Mouse (Mus musculus): ENCODE results near the gene Lrpprc. TPM values are rescaled to one million over a fixed set of nuclear protein-coding genes. Genes with fewer than 3 reads are reported as not detected.

The Lrpprc gene
- total RNA-seq, 2 experiments from 2014 or later = 20.5 to 31.0 TPM

GRCm38 (mm10) chr17:84724028-84724427 is 66.6 kb downstream of the Lrpprc start:
- no peak for ATAC-seq (replicated peaks; ENCODE audit: low FRiP score, poor library complexity, severe bottlenecking)

DNA sequence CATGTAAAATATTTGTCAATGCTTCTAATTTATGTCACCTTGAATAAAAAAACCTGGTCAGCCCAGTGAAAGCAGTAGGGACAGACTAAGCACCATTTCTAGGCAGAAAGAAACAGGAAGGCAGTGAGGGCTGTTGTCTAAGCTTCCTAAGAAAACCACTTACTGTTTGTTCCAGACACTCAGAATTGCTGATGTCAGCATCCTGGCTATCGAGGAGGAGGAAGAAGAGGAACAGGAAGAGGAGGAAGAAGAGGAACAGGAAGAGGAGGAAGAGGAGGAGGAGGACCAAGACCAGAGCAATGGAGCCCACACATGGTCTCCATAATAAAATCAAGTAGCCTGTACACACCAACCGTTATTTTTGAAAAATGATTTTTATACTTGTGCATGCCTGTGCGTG is 71.5 kb downstream of the Lrpprc start:
- ATAC-seq (replicated peaks; ENCODE audit: low FRiP score, poor library complexity, severe bottlenecking) = no peak

DNA sequence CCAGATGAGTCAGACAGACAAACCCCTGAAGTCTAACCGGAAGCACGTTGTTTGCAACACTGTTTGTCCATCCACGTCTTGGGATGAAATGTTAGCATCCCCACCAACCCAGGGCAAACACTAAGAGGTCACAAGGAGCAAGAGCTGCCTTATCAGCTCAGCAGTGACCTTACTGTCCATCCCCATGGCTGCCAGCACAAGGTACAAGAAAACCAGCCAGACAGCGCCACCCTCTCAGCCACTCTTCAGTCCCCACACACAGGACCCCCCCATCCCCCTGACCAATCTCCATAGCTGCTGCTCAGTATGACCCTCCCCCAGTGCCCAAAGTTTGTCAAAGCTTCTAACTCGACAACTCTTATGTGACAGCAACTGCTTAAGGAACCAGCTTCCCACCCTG is 73.2 kb downstream of the Lrpprc start:
- ATAC-seq (replicated peaks; ENCODE audit: low FRiP score, poor library complexity, severe bottlenecking) = no peak

GRCm38 (mm10) chr17:84716252-84716872 is 74.2 kb downstream of the Lrpprc start:
- no peak for ATAC-seq (replicated peaks; ENCODE audit: low FRiP score, poor library complexity, severe bottlenecking)

DNA sequence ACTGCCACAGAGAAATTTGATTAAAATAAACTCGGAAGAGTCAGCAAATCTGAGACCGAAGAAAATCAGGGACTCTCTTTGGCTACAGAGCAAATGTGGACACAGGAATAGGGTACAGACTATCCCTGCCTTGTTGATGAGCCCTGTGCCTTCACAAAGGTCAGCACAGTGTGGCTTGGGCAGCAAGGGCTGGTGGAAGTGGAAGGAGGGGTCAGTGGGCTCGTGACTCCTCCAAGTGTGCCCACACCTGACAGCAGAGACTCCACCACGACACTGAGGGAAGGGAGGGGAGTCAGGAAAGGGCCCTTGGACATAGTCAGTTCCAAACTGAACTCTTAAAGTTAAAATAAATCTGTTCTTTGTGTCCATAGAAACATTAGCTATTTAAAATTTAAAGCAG is 75.7 kb downstream of the Lrpprc start:
- no peak for ATAC-seq (replicated peaks; ENCODE audit: low FRiP score, poor library complexity, severe bottlenecking)

GRCm38 (mm10) chr17:84713563-84714164 is 76.9 kb downstream of the Lrpprc start:
- ATAC-seq (replicated peaks; ENCODE audit: low FRiP score, poor library complexity, severe bottlenecking) = no peak

- ATAC-seq (replicated peaks; ENCODE audit: low FRiP score, poor library complexity, severe bottlenecking) = no peak
These were observed 81.2 kb downstream of the Lrpprc start for GRCm38 (mm10) chr17:84709403-84709851.

DNA sequence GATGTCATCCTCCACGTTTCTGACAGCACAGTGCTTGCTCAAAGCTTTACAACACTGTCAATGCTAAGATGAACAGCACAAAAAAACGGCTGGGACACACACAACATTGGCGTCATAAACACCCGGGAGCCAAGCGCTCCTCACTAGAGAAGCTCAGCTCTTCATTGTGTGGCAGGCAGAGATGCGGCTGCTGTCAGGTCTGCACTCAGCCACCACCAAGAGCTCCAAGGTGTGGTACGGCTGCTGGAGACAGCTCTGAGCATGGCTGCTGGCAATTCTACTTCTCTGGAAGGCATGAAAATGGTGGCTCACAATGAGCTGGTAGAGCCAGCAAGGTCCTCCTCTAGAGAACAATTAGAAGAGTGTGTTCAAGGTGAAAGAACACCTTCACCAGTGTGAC is 81.8 kb downstream of the Lrpprc start:
- no peak for ATAC-seq (replicated peaks; ENCODE audit: low FRiP score, poor library complexity, severe bottlenecking)

DNA sequence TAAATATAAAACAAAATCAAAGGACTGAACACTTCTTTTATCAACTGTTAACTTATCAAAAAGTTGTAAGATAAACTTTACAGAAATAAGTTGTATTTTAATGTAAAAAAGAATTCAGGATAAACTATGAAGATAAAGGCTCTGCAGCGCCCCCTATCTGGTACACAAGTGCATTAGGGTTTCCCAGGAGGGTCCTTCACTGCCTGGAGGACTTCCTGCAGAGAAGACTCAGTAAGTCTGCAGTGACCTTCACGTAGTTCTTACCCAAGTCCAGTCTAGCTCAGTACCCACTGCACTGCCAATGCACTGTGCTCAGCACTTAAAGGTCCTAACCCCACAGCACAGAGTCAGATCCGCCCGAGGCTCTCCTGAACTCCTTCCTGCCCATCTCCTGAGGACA is 83.2 kb downstream of the Lrpprc start:
- ATAC-seq (replicated peaks; ENCODE audit: low FRiP score, poor library complexity, severe bottlenecking) = no peak

DNA sequence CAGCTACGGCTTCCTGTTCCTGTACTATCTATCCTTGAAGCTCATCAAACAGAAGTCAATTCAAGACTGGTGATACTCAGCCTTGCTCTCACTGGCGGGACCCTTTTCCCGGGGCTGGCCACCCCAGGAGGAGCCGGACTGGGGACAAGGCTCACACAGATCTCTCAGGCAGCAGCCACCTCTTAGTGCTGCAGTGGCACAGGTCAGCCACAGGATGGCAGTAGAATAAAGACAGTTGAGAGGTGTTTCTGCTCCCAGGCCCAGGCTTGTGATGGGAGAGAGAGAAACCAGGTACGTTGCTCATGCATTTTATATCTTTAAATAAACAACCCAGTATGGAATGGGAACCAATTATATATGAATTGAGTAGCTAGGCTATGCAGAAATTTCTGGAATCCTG is 91.9 kb downstream of the Lrpprc start:
- peak; percentile 87 for ATAC-seq (replicated peaks; ENCODE audit: low FRiP score, poor library complexity, severe bottlenecking)

- ATAC-seq (replicated peaks; ENCODE audit: low FRiP score, poor library complexity, severe bottlenecking) = no peak
These were observed 94.1 kb downstream of the Lrpprc start for GRCm38 (mm10) chr17:84696537-84696936.

DNA sequence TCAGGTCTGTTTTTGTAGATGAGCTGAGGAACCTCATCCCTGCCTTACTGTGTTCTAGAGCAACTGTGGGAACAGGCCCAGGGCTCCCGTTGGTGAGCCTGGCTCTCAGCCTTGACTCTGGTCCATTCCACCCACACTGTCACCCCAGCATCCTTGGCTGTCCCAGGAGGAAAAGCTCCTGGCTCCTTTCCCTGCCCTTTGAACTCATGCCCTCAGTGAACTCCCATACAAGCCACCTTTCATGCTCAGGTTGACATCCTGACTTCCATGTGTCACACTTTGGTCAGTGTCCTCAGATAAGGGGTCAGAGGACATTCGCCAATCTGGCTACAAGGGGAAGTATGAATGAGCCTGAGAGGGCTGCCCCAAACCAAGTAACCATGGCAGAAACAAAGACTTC is 96.8 kb downstream of the Lrpprc start:
- no peak for ATAC-seq (replicated peaks; ENCODE audit: low FRiP score, poor library complexity, severe bottlenecking)

DNA sequence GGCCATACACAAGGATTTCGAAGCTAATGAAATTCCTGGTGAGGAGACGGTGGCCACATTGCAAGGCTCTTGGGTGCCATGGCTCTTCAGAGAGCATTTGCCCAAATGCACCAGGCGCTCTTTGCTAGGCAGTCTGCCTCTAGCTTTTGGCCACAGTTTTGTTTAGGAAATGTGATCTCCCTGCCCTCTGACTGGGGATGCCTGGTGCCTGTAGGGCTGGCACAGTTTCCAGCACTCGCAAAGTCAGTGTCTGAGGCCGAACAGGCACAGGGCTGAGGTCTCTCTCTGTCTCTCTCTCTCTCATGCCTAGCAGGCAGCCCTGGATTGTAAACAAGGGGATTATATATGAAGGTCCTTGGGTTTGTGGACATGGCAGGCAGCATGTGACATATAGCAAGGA is 100.5 kb downstream of the Lrpprc start:
- no peak for ATAC-seq (replicated peaks; ENCODE audit: low FRiP score, poor library complexity, severe bottlenecking)

- ATAC-seq (replicated peaks; ENCODE audit: low FRiP score, poor library complexity, severe bottlenecking) = no peak
These were observed 101.3 kb downstream of the Lrpprc start for GRCm38 (mm10) chr17:84689316-84689715.

- ATAC-seq (replicated peaks; ENCODE audit: low FRiP score, poor library complexity, severe bottlenecking) = no peak
These were observed 101.8 kb downstream of the Lrpprc start for GRCm38 (mm10) chr17:84688834-84689233.

DNA sequence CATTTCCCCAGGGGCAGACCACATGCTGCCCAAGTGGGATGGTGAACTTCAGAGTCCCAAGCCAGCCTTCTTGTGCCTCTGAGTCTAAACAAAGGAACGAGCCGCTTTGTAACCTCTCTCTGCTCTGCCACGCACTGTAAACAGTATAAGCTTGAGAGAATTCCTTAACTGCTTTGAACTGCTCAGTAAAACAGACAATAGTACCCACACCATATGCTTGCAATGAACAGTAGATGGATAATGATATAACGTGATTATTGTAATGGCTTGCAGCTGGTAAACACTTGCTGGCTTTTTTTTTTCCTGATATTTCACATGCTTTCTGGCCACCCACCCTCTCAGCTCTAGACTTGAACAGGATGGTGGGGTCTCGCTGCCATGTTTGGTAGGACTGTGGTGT is 102.6 kb downstream of the Lrpprc start:
- ATAC-seq (replicated peaks; ENCODE audit: low FRiP score, poor library complexity, severe bottlenecking) = no peak

GRCm38 (mm10) chr17:84685286-84685685 is 105.3 kb downstream of the Lrpprc start:
- no peak for ATAC-seq (replicated peaks; ENCODE audit: low FRiP score, poor library complexity, severe bottlenecking)

DNA sequence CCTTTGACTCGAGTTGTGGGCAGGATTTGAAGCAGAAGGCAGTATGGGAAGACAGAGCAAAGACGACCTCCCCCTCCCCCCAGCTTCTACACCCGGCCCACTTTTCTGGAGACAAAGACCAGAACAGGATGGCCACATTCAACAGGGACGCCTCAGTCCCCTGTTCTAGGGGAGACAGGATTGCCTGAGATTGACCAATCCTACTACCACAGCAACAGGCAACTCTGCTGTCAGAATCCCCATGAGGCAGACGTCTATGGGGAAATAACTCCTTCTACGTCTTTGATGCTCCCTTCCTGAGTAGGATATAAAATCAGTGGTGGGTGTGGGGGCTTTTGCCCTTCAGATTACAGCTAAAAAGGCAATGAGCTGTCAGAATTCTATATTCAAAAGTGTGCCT is 106.3 kb downstream of the Lrpprc start:
- no peak for ATAC-seq (replicated peaks; ENCODE audit: low FRiP score, poor library complexity, severe bottlenecking)

GRCm38 (mm10) chr17:84682734-84683717 is 107.6 kb downstream of the Lrpprc start, which contains the start of gene Abcg5:
Gene Abcg5, minus strand, starts transcription at chr17:84683011.
- no peak for ATAC-seq (replicated peaks; ENCODE audit: low FRiP score, poor library complexity, severe bottlenecking)

DNA sequence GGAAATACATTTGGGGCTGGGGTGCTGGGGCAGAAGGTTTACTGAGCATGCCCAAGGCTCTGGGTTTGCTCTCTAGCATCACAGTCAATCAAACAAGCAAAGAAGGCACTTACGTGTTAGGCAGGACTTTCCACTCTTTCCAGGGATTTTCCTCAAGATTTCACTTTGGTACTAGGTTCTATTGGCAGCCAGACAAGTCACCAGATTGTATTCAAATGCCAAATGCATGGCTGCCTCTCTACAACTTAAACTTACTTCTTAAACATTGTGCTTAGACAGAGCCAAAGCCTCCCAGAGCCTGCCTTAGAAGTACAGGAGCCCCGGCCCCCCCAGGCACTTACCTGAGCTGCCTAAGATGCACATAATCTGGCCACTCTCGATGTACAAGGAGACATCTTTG is 108.9 kb downstream of the Lrpprc start:
- no peak for ATAC-seq (replicated peaks; ENCODE audit: low FRiP score, poor library complexity, severe bottlenecking)

- no peak for ATAC-seq (replicated peaks; ENCODE audit: low FRiP score, poor library complexity, severe bottlenecking)
These were observed 113.0 kb downstream of the Lrpprc start for GRCm38 (mm10) chr17:84677595-84677994.
